Mouse (Mus musculus) hindbrain, embryonic 11.5 days (tissue): ENCODE data around the gene Sipa1l2. TPM values are rescaled to one million over a fixed set of nuclear protein-coding genes. Genes with fewer than 3 reads are reported as not detected.

ENCODE experiments used
- ATAC-seq: fragments of 200-750 bp; cut with Nextera tagmentation; 2 replicates; pipeline ENCODE4 v1.8.0; 2017; ENCODE audit warnings: mild to moderate bottlenecking, moderate TSS enrichment, moderate library complexity; ENCODE audit not compliant: low FRiP score
- DNase-seq: peaks from one replicate; pipeline ENCODE4 v3.0.0-alpha.2; 2015; ENCODE audit warnings: low spot score
- H3K27ac ChIP-seq: fragments of 300-500 bp; sonication (generic); 2 replicates; pipeline ENCODE4 v1.5.1; 2014; ENCODE audit warnings: mild to moderate bottlenecking, low read depth, low read length
- H3K27me3 ChIP-seq: fragments of 300-500 bp; sonication (generic); 2 replicates; pipeline ENCODE4 v1.6.1; 2014; ENCODE audit warnings: mild to moderate bottlenecking, low read length, moderate library complexity, mixed read lengths; ENCODE audit not compliant: control insufficient read depth, insufficient read depth
- H3K36me3 ChIP-seq: fragments of 300-500 bp; sonication (generic); 2 replicates; pipeline ENCODE4 v1.6.1; 2014; ENCODE audit warnings: mild to moderate bottlenecking, low read length, moderate library complexity, mixed read lengths; ENCODE audit not compliant: control insufficient read depth, insufficient read depth
- H3K4me1 ChIP-seq: fragments of 300-500 bp; sonication (generic); replicated peaks from 2 replicates; pipeline ENCODE4 v1.6.1; 2014; ENCODE audit warnings: low read length, mixed read lengths; ENCODE audit not compliant: control insufficient read depth, insufficient read depth
- H3K4me2 ChIP-seq: fragments of 300-500 bp; sonication (generic); replicated peaks from 2 replicates; pipeline ENCODE4 v1.6.1; 2014; ENCODE audit warnings: mild to moderate bottlenecking, low read depth, low read length
- H3K4me3 ChIP-seq: fragments of 300-500 bp; sonication (generic); 2 replicates; pipeline ENCODE4 v1.5.1; 2014; ENCODE audit warnings: low read depth, low read length
- H3K9ac ChIP-seq: fragments of 300-500 bp; sonication (generic); 2 replicates; pipeline ENCODE4 v1.6.1; 2014; ENCODE audit warnings: low read depth, low read length
- H3K9me3 ChIP-seq: fragments of 300-500 bp; sonication (generic); 2 replicates; pipeline ENCODE4 v1.6.1; 2016; ENCODE audit warnings: low read length; ENCODE audit not compliant: control insufficient read depth
- WGBS: fragments of 180-500 bp; shearing (Covaris S2); extraction: QIAGEN DNeasy Blood & Tissue Kit; methylation state at CpG from one replicate; pipeline ENCODE4 v1.1.7; 2014; 5-methylcytosine and 5-hydroxymethylcytosine counted together
- polyA plus RNA-seq: library from polyadenylated mRNA; unstranded; fragments of >200 nt; fragmentation: Nextera tagmentation; extraction: Ambion mirVana; gene quantifications from 2 replicates; pipeline ENCODE4 v1.2.1, GENCODE M21; 2014

The Sipa1l2 gene
- 12.2 and 12.9 TPM in 2 replicates for polyA plus RNA-seq

DNA sequence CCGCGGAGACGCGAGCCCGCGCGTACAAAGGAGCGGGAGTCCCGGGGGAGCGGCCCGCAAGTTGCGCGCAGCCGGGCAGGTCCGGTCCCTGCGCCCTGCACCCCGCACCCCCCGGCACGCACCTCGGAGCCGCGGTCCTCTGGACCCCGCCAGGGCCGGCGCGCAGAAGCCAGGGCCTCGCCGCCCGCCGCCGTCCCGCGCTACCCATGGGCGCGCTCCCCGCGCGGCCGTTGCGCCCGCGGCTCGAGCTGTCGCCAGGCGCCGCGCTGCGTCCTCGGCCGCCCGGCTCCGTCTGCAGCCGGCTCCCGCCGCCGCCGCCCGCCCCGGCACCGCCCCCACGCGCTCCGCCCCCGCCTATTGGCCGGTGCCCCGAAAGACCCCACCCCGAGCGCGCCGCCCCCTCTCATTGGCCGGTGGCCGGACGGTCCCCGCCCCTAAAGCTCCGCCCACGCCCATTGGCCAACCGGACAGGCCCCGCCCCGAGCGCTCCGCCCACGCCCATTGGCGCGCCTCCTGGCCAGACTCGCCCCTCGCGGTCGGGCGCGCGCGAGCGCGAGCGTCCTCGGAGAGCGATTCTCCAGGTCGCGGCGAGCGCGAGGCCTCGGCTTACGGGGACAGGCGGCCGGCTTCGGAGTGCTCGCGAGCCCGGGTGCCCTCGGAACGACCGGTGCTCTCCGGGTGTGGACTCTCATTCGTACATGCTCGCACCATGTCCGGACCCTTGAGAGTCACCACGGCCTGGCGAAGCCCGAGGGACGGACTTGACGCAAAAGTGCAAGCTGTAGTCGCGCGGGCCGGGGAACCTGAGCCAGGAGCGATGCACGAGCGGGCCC lies at the start of gene Sipa1l2:
Gene Sipa1l2 (minus strand): TSS at position 276 of the 833 bp plus-strand sequence.
- Histone ChIP-seq H3K4me2 (peak within 1 kb of the TSS; percentile 85), H3K9me3 (no peaks in the 10 kb centered on the region), H3K27me3 (no peaks in the 10 kb centered on the region), H3K4me1 (no peaks in the 10 kb centered on the region), H3K27ac (peak within 1 kb of the TSS; percentile 69), H3K36me3 (no peaks in the 10 kb centered on the region), H3K4me3 (peak within 1 kb of the TSS; percentile 80), H3K9ac (peak within 1 kb of the TSS; percentile 83)
- WGBS: under 1% methylated on average over 87 of the region's 129 CpGs
- DNase-seq (peak; percentile 99), ATAC-seq (peak; percentile 93)

DNA sequence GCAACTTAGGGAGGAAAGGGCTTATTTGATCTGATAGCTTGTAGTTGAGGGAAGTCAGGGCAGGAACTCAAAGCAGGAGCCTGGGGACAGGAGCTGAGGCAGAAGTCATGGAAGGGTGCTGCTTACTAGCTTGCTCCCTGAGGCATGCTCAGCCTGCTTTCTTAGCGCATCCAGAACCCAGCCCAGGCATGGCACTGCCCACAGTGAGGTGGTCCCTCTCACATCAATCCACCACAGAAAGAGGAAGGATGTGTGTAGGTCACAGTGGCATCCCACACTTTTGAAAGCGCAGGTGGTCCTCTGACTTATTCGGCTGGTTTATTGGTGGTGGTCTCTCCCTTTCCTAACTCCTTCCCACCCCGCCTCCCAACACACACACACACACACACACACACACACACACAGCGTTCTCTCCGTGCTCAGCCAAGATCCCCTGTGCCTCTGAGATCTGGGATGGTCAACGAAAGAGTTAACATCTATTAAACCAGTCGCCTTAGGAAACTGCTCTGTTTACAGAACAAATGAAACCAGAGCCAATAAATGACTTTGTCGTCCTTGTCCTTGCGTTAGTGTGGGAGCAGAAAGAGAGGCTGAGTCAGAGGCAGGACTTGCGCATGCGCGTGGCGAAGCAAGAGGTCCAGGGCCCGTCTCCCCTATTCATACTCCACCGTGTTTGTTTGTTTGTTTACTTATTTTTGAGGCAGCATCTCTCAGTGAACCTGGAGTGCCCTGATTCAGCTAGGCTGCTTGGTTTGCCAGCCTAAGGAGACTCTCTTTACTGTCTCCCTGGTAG lies 49.1 kb upstream of the Sipa1l2 start:
- H3K9ac ChIP-seq: no peak overlapping the region
- no peak overlapping the region for H3K4me3 ChIP-seq
- no peaks in the 10 kb centered on the region for H3K27me3 ChIP-seq
- H3K36me3 ChIP-seq: no peaks in the 10 kb centered on the region
- WGBS: 83% methylated on average over 16 of the region's 16 CpGs
- H3K4me2 ChIP-seq: no peak overlapping the region
- DNase-seq (no peak), ATAC-seq (no peak)
- H3K27ac ChIP-seq: no peak overlapping the region
- no peaks in the 10 kb centered on the region for H3K9me3 ChIP-seq
- no peaks in the 10 kb centered on the region; the same call in 1 of the 2 replicates for H3K4me1 ChIP-seq

DNA sequence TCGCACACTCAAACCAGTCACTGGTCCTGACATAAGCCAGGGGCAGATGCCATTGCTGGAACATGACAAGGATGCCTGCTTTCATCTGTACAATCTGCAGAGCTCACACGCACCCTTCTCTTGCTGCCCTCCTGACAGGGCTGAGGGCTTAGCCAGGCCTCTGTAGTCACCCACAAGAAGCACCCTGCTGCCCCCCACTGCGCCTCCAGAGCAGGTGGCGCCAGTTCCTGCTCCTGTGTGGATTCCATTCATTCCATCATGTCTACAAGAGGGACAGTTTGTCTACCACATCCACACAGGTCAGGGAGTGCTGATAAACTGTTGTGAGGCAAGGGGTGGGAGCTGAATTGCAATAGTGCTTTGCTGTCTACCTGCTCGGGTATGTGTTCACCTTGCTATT lies 47.3 kb upstream of the Sipa1l2 start:
- H3K4me2 ChIP-seq: no peak overlapping the region
- no peaks in the 10 kb centered on the region for H3K4me1 ChIP-seq
- DNase-seq (no peak), ATAC-seq (no peak)
- H3K27ac ChIP-seq: no peak overlapping the region
- WGBS: 83% methylated on average over 5 of the region's 5 CpGs
- H3K9ac ChIP-seq: no peak overlapping the region
- no peaks in the 10 kb centered on the region for H3K27me3 ChIP-seq
- no peak overlapping the region for H3K4me3 ChIP-seq
- H3K36me3 ChIP-seq: no peaks in the 10 kb centered on the region
- H3K9me3 ChIP-seq: no peaks in the 10 kb centered on the region

DNA sequence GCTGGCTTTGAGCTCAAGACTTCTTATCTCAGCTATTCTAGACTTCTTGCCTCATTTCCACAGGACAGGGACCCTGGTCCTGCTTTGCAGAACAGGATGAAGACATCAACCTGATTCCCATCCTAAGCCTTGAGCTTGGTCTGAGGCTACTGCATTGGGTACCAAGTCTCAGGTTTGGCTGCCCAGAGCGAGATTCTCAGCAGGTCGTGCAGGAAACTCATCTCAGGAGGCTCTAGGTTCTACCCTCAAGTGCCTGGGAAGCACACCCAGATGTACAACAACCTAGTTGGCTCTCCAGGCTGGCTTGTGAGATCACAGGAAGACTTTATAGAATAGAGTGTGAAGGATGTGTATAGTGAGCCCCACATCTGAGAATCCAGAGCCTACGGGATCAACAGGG lies 46.4 kb upstream of the Sipa1l2 start:
- WGBS: 81% methylated on average over 3 of the region's 3 CpGs
- H3K27me3 ChIP-seq: no peaks in the 10 kb centered on the region
- no peaks in the 10 kb centered on the region for H3K9me3 ChIP-seq
- no peaks in the 10 kb centered on the region for H3K4me1 ChIP-seq
- DNase-seq (no peak), ATAC-seq (no peak)
- no peak overlapping the region for H3K4me2 ChIP-seq
- H3K27ac ChIP-seq: no peak overlapping the region
- H3K4me3 ChIP-seq: no peak overlapping the region
- no peak overlapping the region for H3K9ac ChIP-seq
- H3K36me3 ChIP-seq: no peaks in the 10 kb centered on the region

DNA sequence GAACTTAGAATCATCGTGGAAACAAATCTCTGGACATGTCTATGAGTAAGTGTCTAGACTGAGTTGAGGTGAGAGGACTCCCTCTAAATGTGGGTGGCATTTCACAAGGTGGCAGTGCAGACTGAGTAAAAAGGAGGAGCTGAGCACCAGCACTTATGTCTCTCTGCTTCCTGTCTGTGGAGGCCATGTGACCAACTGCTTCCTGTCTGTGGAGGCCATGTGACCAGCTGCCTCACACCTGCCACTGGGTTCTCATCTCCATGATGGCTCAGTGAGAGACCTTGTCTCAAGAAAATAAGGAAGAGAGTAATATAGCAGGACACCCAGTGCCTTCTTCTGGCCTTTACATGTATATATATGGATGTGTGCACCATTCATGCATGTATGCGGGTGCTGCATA lies 43.9 kb upstream of the Sipa1l2 start:
- ATAC-seq (no peak), DNase-seq (no peak)
- 96% methylated on average over 2 of the region's 2 CpGs for WGBS

DNA sequence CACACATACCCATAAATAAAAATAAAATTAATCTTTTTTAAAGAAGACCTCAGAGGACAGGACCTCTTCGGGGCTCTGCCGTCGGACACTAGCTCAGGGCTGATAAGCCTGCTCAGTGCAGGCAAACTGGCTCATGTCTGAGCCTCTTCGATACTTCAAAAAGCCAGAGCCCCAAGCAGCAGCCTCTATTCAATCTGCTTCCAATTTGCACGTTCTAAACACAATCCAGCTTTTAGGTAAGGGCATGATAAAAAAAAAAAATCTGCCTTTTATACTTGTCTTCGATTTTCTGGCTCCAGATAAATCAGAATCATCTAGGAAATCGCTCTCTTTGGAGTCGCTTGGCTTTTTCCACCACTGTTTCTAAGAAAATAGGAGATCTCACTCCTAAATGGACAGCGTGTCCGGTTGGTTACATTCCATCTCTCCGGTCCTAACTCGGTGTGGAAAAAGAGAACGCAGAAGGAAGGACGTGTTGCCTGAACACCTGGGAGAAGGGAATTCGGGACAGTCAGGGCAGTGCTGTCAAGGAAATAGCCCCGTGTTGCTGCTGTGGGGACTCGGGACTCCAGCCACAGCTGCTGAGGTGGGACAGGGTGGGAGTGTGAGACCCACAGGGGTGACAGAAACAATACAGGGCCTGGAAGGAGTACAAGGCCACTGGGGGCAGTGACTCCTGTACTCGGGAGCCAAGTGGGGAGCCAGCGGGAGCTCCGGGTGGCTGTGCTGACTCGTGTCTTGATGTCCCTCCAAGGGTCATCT lies 42.4 kb upstream of the Sipa1l2 start:
- DNase-seq: no peak
- H3K36me3 ChIP-seq: no peaks in the 10 kb centered on the region
- ATAC-seq: no peak
- no peak overlapping the region for H3K9ac ChIP-seq
- H3K4me2 ChIP-seq: no peak overlapping the region
- WGBS: 84% methylated on average over 21 of the region's 21 CpGs
- H3K27me3 ChIP-seq: no peaks in the 10 kb centered on the region
- H3K9me3 ChIP-seq: no peaks in the 10 kb centered on the region
- no peak overlapping the region for H3K27ac ChIP-seq
- H3K4me1 ChIP-seq: no peaks in the 10 kb centered on the region
- no peak overlapping the region for H3K4me3 ChIP-seq

More for the DNA sequence above, 43.9 kb upstream of the Sipa1l2 start:
- H3K27ac ChIP-seq: no peak overlapping the region
- no peaks in the 10 kb centered on the region for H3K27me3 ChIP-seq
- H3K9me3 ChIP-seq: no peaks in the 10 kb centered on the region
- H3K36me3 ChIP-seq: no peaks in the 10 kb centered on the region
- no peak overlapping the region for H3K4me3 ChIP-seq
- no peaks in the 10 kb centered on the region for H3K4me1 ChIP-seq
- H3K4me2 ChIP-seq: no peak overlapping the region
- no peak overlapping the region for H3K9ac ChIP-seq

DNA sequence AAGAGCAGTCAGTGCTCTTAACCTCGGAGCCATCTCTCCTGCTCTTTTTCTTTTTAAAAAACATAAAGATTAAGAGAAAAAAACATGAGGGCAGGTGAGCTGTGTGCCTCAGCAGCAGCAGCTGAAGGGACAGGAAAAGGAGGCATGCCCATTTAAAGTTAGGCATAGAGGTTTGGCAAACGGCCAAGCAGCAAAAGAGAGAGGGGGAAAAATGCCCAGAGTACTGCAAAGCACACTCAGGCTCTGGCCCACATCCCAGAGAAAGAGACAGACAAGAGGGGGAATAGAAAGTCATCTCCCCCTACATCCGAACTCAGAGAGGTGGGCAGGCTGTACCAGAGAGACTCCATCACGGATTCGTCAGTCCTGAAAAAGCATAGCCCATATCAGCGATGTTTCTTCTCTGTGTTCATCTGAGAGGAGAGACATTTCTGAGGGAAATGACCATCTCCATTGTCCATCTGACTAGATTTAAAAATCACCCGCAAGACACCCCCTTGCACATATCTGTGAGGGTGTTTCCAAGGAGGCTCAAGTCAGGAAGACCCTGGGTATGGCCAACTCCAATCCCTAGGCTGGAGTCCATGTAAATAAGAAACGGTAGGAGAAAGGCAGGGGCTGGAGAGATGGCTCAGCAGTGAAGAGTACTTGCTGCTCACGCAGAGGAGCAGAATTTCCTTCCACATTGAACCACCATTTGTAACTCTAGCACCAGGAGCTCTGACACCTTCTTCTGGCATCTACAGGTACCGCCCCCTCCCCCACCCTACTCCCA lies 41.6 kb upstream of the Sipa1l2 start:
- Histone ChIP-seq H3K36me3 (no peaks in the 10 kb centered on the region), H3K4me1 (no peaks in the 10 kb centered on the region), H3K4me3 (no peak overlapping the region), H3K9ac (no peak overlapping the region), H3K9me3 (no peaks in the 10 kb centered on the region), H3K4me2 (no peak overlapping the region), H3K27me3 (no peaks in the 10 kb centered on the region), H3K27ac (no peak overlapping the region)
- WGBS: 93% methylated on average over 10 of the region's 10 CpGs
- ATAC-seq: no peak
- DNase-seq: no peak

DNA sequence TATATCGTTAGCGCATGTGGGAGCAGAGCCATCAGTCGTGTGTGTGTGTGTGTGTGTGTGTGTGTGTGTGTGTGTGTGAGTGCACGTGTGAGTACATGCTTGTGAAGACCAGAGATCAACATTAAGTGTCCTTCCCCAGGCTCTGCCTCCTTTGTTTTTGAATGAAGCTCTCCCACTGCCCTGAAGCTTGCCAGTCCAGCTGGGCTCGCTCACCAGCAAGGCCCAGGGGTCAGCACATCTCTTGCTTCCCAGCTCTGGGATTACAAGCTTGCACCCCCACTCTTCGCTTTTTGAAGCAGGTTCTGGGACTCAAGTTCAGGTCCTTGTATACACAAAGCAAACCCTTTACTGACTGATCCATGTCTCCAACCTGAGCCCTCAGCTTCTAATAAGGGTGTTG lies 40.1 kb upstream of the Sipa1l2 start:
- Histone ChIP-seq H3K9ac (no peak overlapping the region), H3K4me3 (no peak overlapping the region), H3K27me3 (no peaks in the 10 kb centered on the region), H3K4me2 (no peak overlapping the region), H3K27ac (no peak overlapping the region), H3K36me3 (no peaks in the 10 kb centered on the region), H3K4me1 (no peaks in the 10 kb centered on the region), H3K9me3 (no peaks in the 10 kb centered on the region)
- ATAC-seq: no peak
- WGBS: 90% methylated on average over 6 of the region's 6 CpGs
- no peak for DNase-seq
